Comparison of ENCODE assay signal across 8 mouse cellular contexts in genomic region chr11:64898758-64899586, GRCm38 (mm10).
DNase-seq lines count a peak whose midpoint lies in the region; ATAC-seq lines count a peak whose summit lies in the region.

No protein-coding gene starts in this region.

- 42% methylated on average over 17 of the region's 17 CpGs for WGBS in midbrain, embryonic 11.5 days
- WGBS in midbrain, embryonic 13.5 days: 40% methylated on average over 17 of the region's 17 CpGs
- 12% methylated on average over 17 of the region's 17 CpGs for WGBS in kidney, embryonic 15.5 days
- WGBS in limb, embryonic 13.5 days: 9% methylated on average over 17 of the region's 17 CpGs

- H3K9me3 ChIP-seq in midbrain, embryonic 11.5 days (ENCODE audit: control insufficient read depth, low read length): no peaks in the 10 kb centered on the region
- no peaks in the 10 kb centered on the region for H3K9me3 ChIP-seq in midbrain, embryonic 13.5 days
- H3K9me3 ChIP-seq in kidney, embryonic 15.5 days (replicated peaks): no peaks in the 10 kb centered on the region
- H3K9me3 ChIP-seq in limb, embryonic 13.5 days: no peaks in the 10 kb centered on the region

- intact Hi-C loops in gastrocnemius, postnatal 14 days (cut with DNase I; ENCODE audit: low total_unique reads): no loop called here

- H3K27me3 ChIP-seq in midbrain, embryonic 11.5 days (ENCODE audit: control insufficient read depth, insufficient read depth, low read length): no peaks in the 10 kb centered on the region
- H3K27me3 ChIP-seq in midbrain, embryonic 13.5 days: peaks cover 8% of the 10 kb centered on the region; the same call in 1 of the 2 replicates
- H3K27me3 ChIP-seq in kidney, embryonic 15.5 days: peaks cover 20% of the 10 kb centered on the region; the same call in 1 of the 2 replicates
- peaks cover 71% of the 10 kb centered on the region for H3K27me3 ChIP-seq in limb, embryonic 13.5 days

- H3K9ac ChIP-seq in midbrain, embryonic 11.5 days (ENCODE audit: low read length): no peak overlapping the region
- H3K9ac ChIP-seq in midbrain, embryonic 13.5 days (replicated peaks): no peak overlapping the region
- no peak overlapping the region for H3K9ac ChIP-seq in kidney, embryonic 15.5 days
- no peak overlapping the region for H3K9ac ChIP-seq in limb, embryonic 13.5 days

- H3K4me3 ChIP-seq in midbrain, embryonic 11.5 days (ENCODE audit: low read depth, low read length): no peak overlapping the region
- no peak overlapping the region for H3K4me3 ChIP-seq in midbrain, embryonic 13.5 days (replicated peaks)
- no peak overlapping the region for H3K4me3 ChIP-seq in kidney, embryonic 15.5 days (replicated peaks)
- H3K4me3 ChIP-seq in limb, embryonic 13.5 days: no peak overlapping the region

- no peak overlapping the region for H3K27ac ChIP-seq in midbrain, embryonic 11.5 days (ENCODE audit: low read depth, low read length)
- H3K27ac ChIP-seq in midbrain, embryonic 13.5 days: no peak overlapping the region
- H3K27ac ChIP-seq in kidney, embryonic 15.5 days: no peak overlapping the region
- H3K27ac ChIP-seq in limb, embryonic 13.5 days: 0 out of 2 replicates have a peak overlapping the region, but pooled peaks have one; percentile 39

- no peak for ATAC-seq in midbrain, embryonic 11.5 days (ENCODE audit: low FRiP score)
- ATAC-seq in midbrain, embryonic 13.5 days: no peak; the same call in 1 of the 2 replicates
- ATAC-seq in kidney, embryonic 15.5 days (replicated peaks; ENCODE audit: low FRiP score): no peak
- ATAC-seq in limb, embryonic 13.5 days (ENCODE audit: low FRiP score, low read depth): no peak; the same call in 1 of the 2 replicates
- ATAC-seq in neutrophil, adult 5-6 weeks (ENCODE audit: extremely low read depth, insufficient number of reproducible peaks, low FRiP score, poor library complexity, severe bottlenecking): 0 out of 2 replicates have a peak, but pooled peaks have one; percentile 6

- H3K36me3 ChIP-seq in midbrain, embryonic 11.5 days (ENCODE audit: control insufficient read depth, insufficient read depth, low read length): no peaks in the 10 kb centered on the region
- no peaks in the 10 kb centered on the region for H3K36me3 ChIP-seq in midbrain, embryonic 13.5 days
- H3K36me3 ChIP-seq in kidney, embryonic 15.5 days: no peaks in the 10 kb centered on the region
- H3K36me3 ChIP-seq in limb, embryonic 13.5 days: no peaks in the 10 kb centered on the region

- DNase-seq in midbrain, embryonic 11.5 days (ENCODE audit: low spot score, missing footprints): peak; percentile 91
- peak; percentile 86 to 88 for DNase-seq in cerebellum, postnatal 10 days
- DNase-seq in gastrocnemius, postnatal 14 days: peak; percentile 63
- peak; percentile 30 to 46 for DNase-seq in thymus, adult 18-20 months

- H3K4me2 ChIP-seq in midbrain, embryonic 11.5 days: no peak overlapping the region
- H3K4me2 ChIP-seq in midbrain, embryonic 13.5 days (replicated peaks): no peak overlapping the region
- 0 out of 2 replicates have a peak overlapping the region, but pooled peaks have one; percentile 19 for H3K4me2 ChIP-seq in kidney, embryonic 15.5 days
- H3K4me2 ChIP-seq in limb, embryonic 13.5 days (replicated peaks): peak overlapping the region; percentile 37

- H3K4me1 ChIP-seq in midbrain, embryonic 11.5 days (ENCODE audit: control insufficient read depth, insufficient read depth, low read length): no peaks in the 10 kb centered on the region
- no peaks in the 10 kb centered on the region for H3K4me1 ChIP-seq in midbrain, embryonic 13.5 days (replicated peaks)
- peaks cover 15% of the 10 kb centered on the region for H3K4me1 ChIP-seq in kidney, embryonic 15.5 days
- peaks cover 23% of the 10 kb centered on the region for H3K4me1 ChIP-seq in limb, embryonic 13.5 days

Comparison
In these comparisons a context has a peak if more than half of its experiments do, and no peak if none do; other contexts are left out.
1. DNase-seq: peak in every context shown above with its lines; median percentile 91 in midbrain, embryonic 11.5 days; 87 in cerebellum, postnatal 10 days; 63 in gastrocnemius, postnatal 14 days; 38 in thymus, adult 18-20 months.
2. H3K4me2 ChIP-seq: peak in kidney, embryonic 15.5 days (single experiment) and limb, embryonic 13.5 days (single experiment); none in midbrain, embryonic 11.5 days (single experiment) and midbrain, embryonic 13.5 days (single experiment).